Mouse (Mus musculus) kidney, adult 2 months (tissue): ENCODE data around the gene Smyd3.

ENCODE experiments used
- CTCF ChIP-seq: fragments of 200-500 bp; conservative IDR thresholded peaks from 2 replicates; pipeline ENCODE4 v1.5.1; 2011; ENCODE audit warnings: low read depth, mild to moderate bottlenecking, control low read depth, low read length, moderate library complexity, mixed read lengths; ENCODE audit not compliant: insufficient read depth, insufficient read length
- POLR2A ChIP-seq: fragments of 200-500 bp; IDR thresholded peaks from one replicate; pipeline ENCODE4 v1.6.1; 2011; ENCODE audit warnings: low read depth, low read length, control low read depth

DNA sequence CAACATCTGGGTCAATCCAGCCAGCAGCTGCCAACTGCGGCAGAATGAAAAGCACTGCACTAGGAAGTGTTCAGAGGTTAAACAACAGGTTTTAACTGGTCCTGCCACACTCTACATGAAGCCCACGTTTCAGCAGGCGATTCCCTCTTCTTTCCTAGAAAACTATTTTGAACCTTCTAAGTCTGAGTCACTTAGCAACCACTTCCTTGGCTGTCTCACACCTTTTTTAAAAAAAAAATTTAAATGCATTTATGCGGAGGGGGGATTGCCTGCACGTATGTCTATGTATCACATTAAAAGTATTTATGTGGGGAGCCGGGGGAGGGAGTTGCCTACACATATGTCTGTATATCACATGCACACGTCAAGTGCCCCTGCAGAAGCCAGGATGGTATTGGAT is 5.9 kb downstream of the Smyd3 start:
- TF ChIP-seq CTCF (no peak), POLR2A (no peak)
